ENCODE assay signal across 21 mouse cellular contexts in the genomic region with DNA sequence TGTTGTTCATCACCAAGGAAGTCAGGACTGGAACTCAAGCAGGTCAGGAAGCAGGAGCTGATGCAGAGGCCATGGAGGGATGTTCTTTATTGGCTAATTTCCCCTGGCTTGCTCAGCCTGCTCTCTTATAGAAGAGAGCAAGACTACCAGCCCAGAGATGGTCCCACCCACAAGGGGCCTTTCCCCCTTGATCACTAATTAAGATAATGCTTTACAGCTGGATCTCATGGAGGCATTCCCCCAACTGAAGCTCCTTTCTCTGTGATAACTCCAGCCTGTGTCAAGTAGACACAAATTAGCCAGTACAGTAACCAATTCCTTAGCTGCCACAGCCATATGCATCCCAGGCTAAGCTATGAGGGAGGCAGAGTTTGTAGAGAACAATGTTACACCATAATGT. TPM values are rescaled to one million over a fixed set of nuclear protein-coding genes. Genes with fewer than 3 reads are reported as not detected.
DNase-seq lines count a peak whose midpoint lies in the region; ATAC-seq and TF ChIP-seq lines count a peak whose summit lies in the region.
"Not testable (repeated sequence)": the region's sequence is repeated elsewhere in the genome, so short reads cannot be mapped to it uniquely, and the experiment has no call there.
"Had no signal": no experiment of that assay in that cellular context is flagged by ENCODE, and none has a peak within 500 bp of the region (broad histone marks: within the 10 kb centered on the region; RNA-seq: fewer than 3 reads in every experiment).

No protein-coding gene starts in this region.

- peak overlapping the region in 1 of 2 experiments; percentile 60; a peak in 2 of 4 replicates for H3K4me3 ChIP-seq in MEL (ENCODE audit: control insufficient read depth in 1 of 2, insufficient read depth in 1 of 2, low read depth in 2 of 2, low read length in 2 of 2)
- H3K4me3 ChIP-seq in embryonic fibroblast, embryonic 13.5 days (ENCODE audit: insufficient read depth, low read length): peak overlapping the region; percentile 10; the same call in 1 of the 2 replicates
- H3K4me3 ChIP-seq in hindbrain, embryonic 10.5 days: peak overlapping the region; percentile 18; the same call in 1 of the 2 replicates
- H3K4me3 ChIP-seq in limb, embryonic 12.5 days (replicated peaks); midbrain, embryonic 12.5 days: not testable (repeated sequence)
- H3K4me3 ChIP-seq in liver, embryonic 15.5 days (replicated peaks): peak overlapping the region; percentile 80

- peaks cover 2 to 16% of the 10 kb centered on the region in 2 experiments; a peak in 3 of 4 replicates for H3K36me3 ChIP-seq in MEL (ENCODE audit: control insufficient read depth in 1 of 2, insufficient read depth in 2 of 2, low read length in 2 of 2)
- H3K36me3 ChIP-seq in hindbrain, embryonic 10.5 days: peaks cover 38% of the 10 kb centered on the region
- H3K36me3 ChIP-seq in limb, embryonic 12.5 days: peaks cover 32% of the 10 kb centered on the region
- peaks cover 46% of the 10 kb centered on the region for H3K36me3 ChIP-seq in liver, embryonic 15.5 days (replicated peaks)
- peaks cover 22% of the 10 kb centered on the region for H3K36me3 ChIP-seq in midbrain, embryonic 12.5 days

- not testable (repeated sequence) for H3K27ac ChIP-seq in MEL (ENCODE audit: control insufficient read depth, low read depth, low read length); embryonic fibroblast, embryonic 13.5 days (ENCODE audit: insufficient read depth, low read length); hindbrain, embryonic 10.5 days; limb, embryonic 12.5 days; midbrain, embryonic 12.5 days (replicated peaks)
- H3K27ac ChIP-seq in liver, embryonic 15.5 days (replicated peaks): 0 out of 2 replicates have a peak overlapping the region, but pooled peaks have one; percentile 29

- H3K4me2 ChIP-seq in limb, embryonic 12.5 days: peak overlapping the region; percentile 32; the same call in 1 of the 2 replicates
- peak overlapping the region; percentile 80 for H3K4me2 ChIP-seq in liver, embryonic 15.5 days
- H3K4me2 ChIP-seq in midbrain, embryonic 12.5 days (replicated peaks): peak overlapping the region; percentile 22

- H3K79me2 ChIP-seq in MEL (ENCODE audit: control insufficient read depth, insufficient read depth, low read length, poor library complexity): peaks cover 27% of the 10 kb centered on the region

- peaks cover 4 to 18% of the 10 kb centered on the region in 2 experiments for H3K4me1 ChIP-seq in MEL (ENCODE audit: control insufficient read depth in 1 of 2, insufficient read depth in 2 of 2, low read length in 2 of 2)
- not testable (repeated sequence) for H3K4me1 ChIP-seq in embryonic fibroblast, embryonic 13.5 days (ENCODE audit: control insufficient read depth, insufficient read depth, low read length); limb, embryonic 12.5 days (replicated peaks)
- peaks cover 18% of the 10 kb centered on the region for H3K4me1 ChIP-seq in hindbrain, embryonic 10.5 days (replicated peaks)
- peaks cover 32% of the 10 kb centered on the region for H3K4me1 ChIP-seq in liver, embryonic 15.5 days (replicated peaks)
- peaks cover 19% of the 10 kb centered on the region for H3K4me1 ChIP-seq in midbrain, embryonic 12.5 days

- not testable (repeated sequence) for H3K9ac ChIP-seq in MEL (ENCODE audit: control insufficient read depth, low read depth, low read length, poor library complexity, severe bottlenecking); limb, embryonic 12.5 days (replicated peaks); midbrain, embryonic 12.5 days (replicated peaks)
- peak overlapping the region; percentile 87; the same call in 1 of the 2 replicates for H3K9ac ChIP-seq in liver, embryonic 15.5 days

- not testable (repeated sequence) for H3K27me3 ChIP-seq in MEL (ENCODE audit: control insufficient read depth in 1 of 2, insufficient read depth in 2 of 2, low read length in 2 of 2); hindbrain, embryonic 10.5 days (ENCODE audit: insufficient read depth, poor library complexity, severe bottlenecking); limb, embryonic 12.5 days; liver, embryonic 15.5 days; midbrain, embryonic 12.5 days

- ATAC-seq in limb, embryonic 12.5 days (ENCODE audit: insufficient number of reproducible peaks, insufficient read depth, low FRiP score, low TSS enrichment, low read depth); liver, embryonic 15.5 days (ENCODE audit: insufficient read depth); midbrain, embryonic 12.5 days (ENCODE audit: low FRiP score, low read depth): not testable (repeated sequence)

- TF ChIP-seq RAD21 in MEL (IDR thresholded peaks at IDR 0.05; ENCODE audit: low read depth, low read length): not testable (repeated sequence)

- not testable (repeated sequence) for TF ChIP-seq POLR2A in MEL (IDR thresholded peaks at IDR 0.05; ENCODE audit: control insufficient read depth in 1 of 2, insufficient read depth in 1 of 2, low read depth in 1 of 2, low read length in 2 of 2, poor library complexity in 1 of 2); embryonic fibroblast, embryonic 13.5 days (IDR thresholded peaks at IDR 0.05; ENCODE audit: low read depth, low read length)

- TF ChIP-seq EP300 in MEL (IDR thresholded peaks at IDR 0.05; ENCODE audit: low read depth in 1 of 2, low read length in 2 of 2): peak in 1 of 2 experiments; percentile 30; a peak in 1 of 4 replicates

- not testable (repeated sequence) for H3K9me3 ChIP-seq in MEL (replicated peaks; ENCODE audit: insufficient read depth, low read length); hindbrain, embryonic 10.5 days; limb, embryonic 12.5 days; liver, embryonic 15.5 days (replicated peaks); midbrain, embryonic 12.5 days

- not testable (repeated sequence) for DNase-seq in MEL (ENCODE audit: low read depth, low spot score); hindbrain, embryonic 10.5 days (ENCODE audit: low spot score)
- peak; percentile 78 for DNase-seq in heart, adult 11 months

- not testable (repeated sequence) for TF ChIP-seq CTCF in MEL (IDR thresholded peaks at IDR 0.05 in 2 of 3, conservative IDR thresholded peaks at IDR 0.05 in 1 of 3; ENCODE audit: control insufficient read depth in 1 of 3, insufficient read depth in 1 of 3, low read depth in 2 of 3, low read length in 3 of 3, poor library complexity in 1 of 3, severe bottlenecking in 1 of 3); embryonic fibroblast, embryonic 13.5 days (IDR thresholded peaks at IDR 0.05; ENCODE audit: borderline replicate concordance, insufficient read depth, low read length)

RNA-seq across cellular contexts. Expression of a gene that starts 2.2 kb away (rescaled TPM):
- 17.1 and 20.6 TPM in 2 replicates for total RNA-seq in MEL (2012; rRNA removed)
- 10 to 100 TPM in 1 of 2 experiments, not detected in 1; 53.5 TPM for polyA plus RNA-seq in MEL (2012; ENCODE audit: insufficient read depth in 1 of 2, insufficient read length in 2 of 2, low read depth in 1 of 2, low replicate concordance in 2 of 2, missing spikeins in 1 of 2)
- polyA plus RNA-seq in embryonic fibroblast, embryonic 13.5 days (2011; ENCODE audit: insufficient read length, low read depth, missing spikeins): 41.9 and 63.1 TPM in 2 replicates
- polyA plus RNA-seq in hindbrain, embryonic 10.5 days (2016; fragmentation: Nextera tagmentation; extraction: Ambion mirVana): 6.3 and 7.1 TPM in 2 replicates
- polyA plus RNA-seq in limb, embryonic 12.5 days (2016; fragmentation: Nextera tagmentation; extraction: Ambion mirVana): 6.6 and 7.6 TPM in 2 replicates
- 7.5 and 8.3 TPM in 2 replicates for polyA plus RNA-seq in liver, embryonic 15.5 days (2015; fragmentation: Nextera tagmentation; extraction: Ambion mirVana)
- polyA plus RNA-seq in midbrain, embryonic 12.5 days (2016; fragmentation: Nextera tagmentation; extraction: Ambion mirVana): 3.8 and 4.4 TPM in 2 replicates

RNA-seq across cellular contexts. Expression of a gene that starts 14.6 kb away (rescaled TPM):
- not detected in 2 replicates for total RNA-seq in MEL (2012; rRNA removed)
- polyA plus RNA-seq in MEL (2012; ENCODE audit: insufficient read depth in 1 of 2, insufficient read length in 2 of 2, low read depth in 1 of 2, low replicate concordance in 2 of 2, missing spikeins in 1 of 2): not detected
- not detected in 2 replicates for polyA plus RNA-seq in embryonic fibroblast, embryonic 13.5 days (2011; ENCODE audit: insufficient read length, low read depth, missing spikeins)
- polyA plus RNA-seq in hindbrain, embryonic 10.5 days (2016; fragmentation: Nextera tagmentation; extraction: Ambion mirVana): not detected in 2 replicates
- polyA plus RNA-seq in limb, embryonic 12.5 days (2016; fragmentation: Nextera tagmentation; extraction: Ambion mirVana): not detected in 2 replicates
- polyA plus RNA-seq in liver, embryonic 15.5 days (2015; fragmentation: Nextera tagmentation; extraction: Ambion mirVana): not detected in 2 replicates
- polyA plus RNA-seq in midbrain, embryonic 12.5 days (2016; fragmentation: Nextera tagmentation; extraction: Ambion mirVana): not detected in 2 replicates
- total RNA-seq: adrenal gland, postnatal 36 days; gastrocnemius, adult 8-10 months; granulocyte monocyte progenitor cell, adult 5-6 weeks; heart, postnatal 10 days; layer of hippocampus, postnatal 10 days; left cerebral cortex, adult 8-10 months; neutrophil, adult 5-6 weeks had no signal
- polyA plus RNA-seq: frontal cortex, adult 2 months; hindbrain, embryonic 12.5 days; large intestine, adult 2 months; limb, embryonic 10.5 days; lung, embryonic 16.5 days; macrophage; midbrain, embryonic 14.5 days had no signal

RNA-seq across cellular contexts. Expression of a gene that starts 16.7 kb away (rescaled TPM):
- total RNA-seq in MEL (2012; rRNA removed): not detected in 2 replicates
- not detected for polyA plus RNA-seq in MEL (2012; ENCODE audit: insufficient read depth in 1 of 2, insufficient read length in 2 of 2, low read depth in 1 of 2, low replicate concordance in 2 of 2, missing spikeins in 1 of 2)
- polyA plus RNA-seq in embryonic fibroblast, embryonic 13.5 days (2011; ENCODE audit: insufficient read length, low read depth, missing spikeins): not detected in 2 replicates
- polyA plus RNA-seq in hindbrain, embryonic 10.5 days (2016; fragmentation: Nextera tagmentation; extraction: Ambion mirVana): 0.34 and 0.41 TPM in 2 replicates
- 0.46 and 1.1 TPM in 2 replicates for polyA plus RNA-seq in limb, embryonic 12.5 days (2016; fragmentation: Nextera tagmentation; extraction: Ambion mirVana)
- 0.35 and 0.38 TPM in 2 replicates for polyA plus RNA-seq in liver, embryonic 15.5 days (2015; fragmentation: Nextera tagmentation; extraction: Ambion mirVana)
- polyA plus RNA-seq in midbrain, embryonic 12.5 days (2016; fragmentation: Nextera tagmentation; extraction: Ambion mirVana): 0.23 and 0.38 TPM in 2 replicates
- total RNA-seq: adrenal gland, postnatal 36 days; gastrocnemius, adult 8-10 months; heart, postnatal 10 days had no signal
- polyA plus RNA-seq: hindbrain, embryonic 12.5 days; macrophage; midbrain, embryonic 14.5 days had no signal

RNA-seq across cellular contexts. Expression of a gene that starts 21.0 kb away (rescaled TPM):
- 39.6 and 40.6 TPM in 2 replicates for total RNA-seq in MEL (2012; rRNA removed)
- polyA plus RNA-seq in MEL (2012; ENCODE audit: insufficient read depth in 1 of 2, insufficient read length in 2 of 2, low read depth in 1 of 2, low replicate concordance in 2 of 2, missing spikeins in 1 of 2): 10 to 100 TPM in 1 of 2 experiments, not detected in 1; 68.0 TPM
- 23.3 and 26.6 TPM in 2 replicates for polyA plus RNA-seq in embryonic fibroblast, embryonic 13.5 days (2011; ENCODE audit: insufficient read length, low read depth, missing spikeins)
- polyA plus RNA-seq in hindbrain, embryonic 10.5 days (2016; fragmentation: Nextera tagmentation; extraction: Ambion mirVana): 73.1 and 82.8 TPM in 2 replicates
- polyA plus RNA-seq in limb, embryonic 12.5 days (2016; fragmentation: Nextera tagmentation; extraction: Ambion mirVana): 66.2 and 79.3 TPM in 2 replicates
- 18.7 and 20.4 TPM in 2 replicates for polyA plus RNA-seq in liver, embryonic 15.5 days (2015; fragmentation: Nextera tagmentation; extraction: Ambion mirVana)
- 64.6 and 66.2 TPM in 2 replicates for polyA plus RNA-seq in midbrain, embryonic 12.5 days (2016; fragmentation: Nextera tagmentation; extraction: Ambion mirVana)

RNA-seq across cellular contexts. Expression of a gene that starts 27.5 kb away (rescaled TPM):
- 14.7 and 24.3 TPM in 2 replicates for total RNA-seq in MEL (2012; rRNA removed)
- polyA plus RNA-seq in MEL (2012; ENCODE audit: insufficient read depth in 1 of 2, insufficient read length in 2 of 2, low read depth in 1 of 2, low replicate concordance in 2 of 2, missing spikeins in 1 of 2): 10 to 100 TPM in 1 of 2 experiments, not detected in 1; 33.3 TPM
- 61.4 and 91.2 TPM in 2 replicates for polyA plus RNA-seq in embryonic fibroblast, embryonic 13.5 days (2011; ENCODE audit: insufficient read length, low read depth, missing spikeins)
- polyA plus RNA-seq in hindbrain, embryonic 10.5 days (2016; fragmentation: Nextera tagmentation; extraction: Ambion mirVana): 14.5 and 17.2 TPM in 2 replicates
- polyA plus RNA-seq in limb, embryonic 12.5 days (2016; fragmentation: Nextera tagmentation; extraction: Ambion mirVana): 21.5 and 23.5 TPM in 2 replicates
- 33.3 and 35.7 TPM in 2 replicates for polyA plus RNA-seq in liver, embryonic 15.5 days (2015; fragmentation: Nextera tagmentation; extraction: Ambion mirVana)
- 19.1 and 21.9 TPM in 2 replicates for polyA plus RNA-seq in midbrain, embryonic 12.5 days (2016; fragmentation: Nextera tagmentation; extraction: Ambion mirVana)

Comparison
In these comparisons a context has a peak if more than half of its experiments do, and no peak if none do; other contexts are left out.
1. H3K4me2 ChIP-seq: peak in every context shown above with its lines; median percentile 80 in liver, embryonic 15.5 days; 32 in limb, embryonic 12.5 days; 22 in midbrain, embryonic 12.5 days.